ENCODE assay signal across 19 mouse cellular contexts in the genomic region with DNA sequence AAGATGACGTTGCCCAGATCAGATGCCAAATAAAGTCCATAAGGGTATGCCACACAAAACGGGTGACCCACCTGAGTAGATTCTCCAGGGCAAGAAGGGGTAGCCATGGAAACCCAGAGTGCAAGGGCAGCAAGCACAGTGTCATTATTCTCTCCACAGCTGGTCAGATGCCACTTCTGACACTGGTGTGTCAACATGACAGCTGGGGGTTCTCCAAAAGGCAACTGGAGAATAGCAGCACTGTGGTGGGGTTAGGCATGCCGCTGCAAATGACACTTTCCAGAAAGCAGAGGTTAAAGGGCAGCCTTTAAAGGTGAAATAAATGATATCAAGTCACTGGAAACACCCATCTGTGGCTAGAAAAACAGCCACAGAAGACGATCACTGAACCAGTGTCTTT.
"Had no signal": no experiment of that assay in that cellular context is flagged by ENCODE, and none has a peak within 500 bp of the region (broad histone marks: within the 10 kb centered on the region; RNA-seq: fewer than 3 reads in every experiment).

No protein-coding gene starts in this region.

- H3K4me2 ChIP-seq: lung, embryonic 14.5 days; midbrain, embryonic 12.5 days; neural tube, embryonic 13.5 days; neural tube, embryonic 15.5 days had no signal

- H3K9me3 ChIP-seq: midbrain, embryonic 10.5 days; midbrain, embryonic 12.5 days; neural tube, embryonic 13.5 days; neural tube, embryonic 15.5 days had no signal

- H3K4me3 ChIP-seq: midbrain, embryonic 10.5 days; midbrain, embryonic 12.5 days; myocyte; neural tube, embryonic 13.5 days; neural tube, embryonic 15.5 days had no signal

- ATAC-seq: midbrain, embryonic 16.5 days had no signal

- H3K27ac ChIP-seq: midbrain, embryonic 10.5 days; midbrain, embryonic 12.5 days; neural tube, embryonic 13.5 days; neural tube, embryonic 15.5 days had no signal

- H3K27me3 ChIP-seq: midbrain, embryonic 12.5 days; neural tube, embryonic 13.5 days; neural tube, embryonic 15.5 days had no signal

- H3K4me1 ChIP-seq: midbrain, embryonic 10.5 days; midbrain, embryonic 12.5 days; neural tube, embryonic 13.5 days; neural tube, embryonic 15.5 days had no signal

- H3K36me3 ChIP-seq: midbrain, embryonic 10.5 days; midbrain, embryonic 12.5 days; neural tube, embryonic 13.5 days; neural tube, embryonic 15.5 days had no signal

- H3K9ac ChIP-seq: lung, embryonic 14.5 days; midbrain, embryonic 12.5 days; neural tube, embryonic 13.5 days; neural tube, embryonic 15.5 days had no signal

- DNase-seq: lung, adult 18-20 months; lung, embryonic 14.5 days; lung, postnatal 14 days; lung, postnatal 36 days; midbrain, embryonic 14.5 days; retina, postnatal 1 day; right cerebral cortex, adult 18-20 months; right cerebral cortex, postnatal 25 days; right cerebral cortex, postnatal 4 days; spleen, adult 18-20 months; thymus, adult 18-20 months; thymus, postnatal 14 days; thymus, postnatal 36 days had no signal
